Mouse (Mus musculus) MEL (cell line): ENCODE results near the gene Arl14. TPM values are rescaled to one million over a fixed set of nuclear protein-coding genes. Genes with fewer than 3 reads are reported as not detected.

Source experiments
- DNase-seq: peaks from one replicate; pipeline ENCODE4 v3.0.0; 2011; ENCODE audit warnings: low read depth, low spot score
- H3K27ac ChIP-seq: 2 replicates; pipeline ENCODE4 v1.5.1; 2012; ENCODE audit warnings: low read depth, mild to moderate bottlenecking, control low read depth, low read length, moderate library complexity; ENCODE audit not compliant: control insufficient read depth
- H3K27me3 ChIP-seq, 2 experiments: fragments of 150-350 bp in 1 of 2; sonication (generic) in 1 of 2; 2 replicates each; pipeline ENCODE4 v1.6.1; 2012; ENCODE audit warnings: low read length in 2 of 2, mild to moderate bottlenecking in 2 of 2, improper control_type of control experiment in 1 of 2, moderate library complexity in 1 of 2; ENCODE audit not compliant: insufficient read depth in 2 of 2, control insufficient read depth in 1 of 2
- H3K36me3 ChIP-seq, 2 experiments: 2 replicates each; pipeline ENCODE4 v1.6.1; 2012 to 2014; ENCODE audit warnings: low read length in 2 of 2, improper control_type of control experiment in 1 of 2, inconsistent platforms in 1 of 2, mild to moderate bottlenecking in 1 of 2; ENCODE audit not compliant: insufficient read depth in 2 of 2, control insufficient read depth in 1 of 2
- H3K4me1 ChIP-seq, 2 experiments: fragments of 150-350 bp in 1 of 2; sonication (generic) in 1 of 2; 2 replicates each; pipeline ENCODE4 v1.6.1; 2012; ENCODE audit warnings: low read length in 2 of 2, improper control_type of control experiment in 1 of 2, mild to moderate bottlenecking in 1 of 2; ENCODE audit not compliant: insufficient read depth in 2 of 2, control insufficient read depth in 1 of 2
- H3K4me3 ChIP-seq, 2 experiments: fragments of 150-350 bp in 1 of 2; sonication (generic) in 1 of 2; 2 replicates each; pipeline ENCODE4 v1.5.1; 2012; ENCODE audit warnings: low read depth in 2 of 2, low read length in 2 of 2, mild to moderate bottlenecking in 2 of 2, moderate library complexity in 2 of 2, control low read depth in 1 of 2, improper control_type of control experiment in 1 of 2; ENCODE audit not compliant: control insufficient read depth in 1 of 2, insufficient read depth in 1 of 2
- H3K79me2 ChIP-seq: 2 replicates; pipeline ENCODE4 v1.6.1; 2012; ENCODE audit warnings: mild to moderate bottlenecking, low read length, moderate library complexity; ENCODE audit not compliant: control insufficient read depth, poor library complexity, insufficient read depth
- H3K9ac ChIP-seq: 2 replicates; pipeline ENCODE4 v1.6.1; 2012; ENCODE audit warnings: low read depth, mild to moderate bottlenecking, control low read depth, low read length, moderate library complexity; ENCODE audit not compliant: control insufficient read depth, poor library complexity, severe bottlenecking
- H3K9me3 ChIP-seq: fragments of 150-350 bp; sonication (generic); replicated peaks from 2 replicates; pipeline ENCODE4 v1.6.1; 2012; ENCODE audit warnings: mild to moderate bottlenecking, low read length, improper control_type of control experiment, moderate library complexity; ENCODE audit not compliant: insufficient read depth
- BHLHE40 ChIP-seq: IDR thresholded peaks from 2 replicates; pipeline ENCODE4 v1.6.1; 2012; ENCODE audit warnings: low read depth, mild to moderate bottlenecking, inconsistent platforms, low read length, improper control_type of control experiment, borderline replicate concordance
- CHD1 ChIP-seq: IDR thresholded peaks from 2 replicates; pipeline ENCODE4 v1.6.1; 2012; ENCODE audit warnings: low read depth, mild to moderate bottlenecking, inconsistent platforms, low read length, improper control_type of control experiment
- EP300 ChIP-seq, 2 experiments: IDR thresholded peaks; 2 replicates each; pipeline ENCODE4 v1.6.1; 2011; ENCODE audit warnings: improper control_type of control experiment in 2 of 2, low read length in 2 of 2, low read depth in 1 of 2, mild to moderate bottlenecking in 1 of 2
- GATA1 ChIP-seq: IDR thresholded peaks from 2 replicates; pipeline ENCODE4 v1.6.1; 2011; ENCODE audit warnings: low read depth, low read length, improper control_type of control experiment
- JUND ChIP-seq: IDR thresholded peaks from 2 replicates; pipeline ENCODE4 v1.6.1; 2011; ENCODE audit warnings: low read depth, mild to moderate bottlenecking, improper control_type of control experiment, low read length
- MAX ChIP-seq: IDR thresholded peaks from 2 replicates; pipeline ENCODE4 v1.6.1; 2011; ENCODE audit warnings: low read length, improper control_type of control experiment
- MXI1 ChIP-seq: IDR thresholded peaks from 2 replicates; pipeline ENCODE4 v1.6.1; 2011; ENCODE audit warnings: mild to moderate bottlenecking, low read depth, low read length, improper control_type of control experiment
- MYC ChIP-seq: IDR thresholded peaks from 2 replicates; pipeline ENCODE4 v1.6.1; 2011; ENCODE audit warnings: low read depth, mild to moderate bottlenecking, low read length, improper control_type of control experiment, moderate library complexity
- POLR2A ChIP-seq, 2 experiments: IDR thresholded peaks; 2 replicates each; pipeline ENCODE4 v1.6.1; 2011 to 2012; ENCODE audit warnings: low read length in 2 of 2, mild to moderate bottlenecking in 2 of 2, control low read depth in 1 of 2, improper control_type of control experiment in 1 of 2, low read depth in 1 of 2, moderate library complexity in 1 of 2; ENCODE audit not compliant: control insufficient read depth in 1 of 2, insufficient read depth in 1 of 2, poor library complexity in 1 of 2
- POLR2AphosphoS2 ChIP-seq: IDR thresholded peaks from 2 replicates; pipeline ENCODE4 v1.6.1; 2011; ENCODE audit warnings: low read length, improper control_type of control experiment
- POLR2AphosphoS5 ChIP-seq: IDR thresholded peaks from 2 replicates; pipeline ENCODE4 v1.6.1; 2012; ENCODE audit warnings: low read depth, borderline replicate concordance, mild to moderate bottlenecking, inconsistent platforms, low read length, moderate library complexity, mixed read lengths
- RAD21 ChIP-seq: IDR thresholded peaks from 2 replicates; pipeline ENCODE4 v1.6.1; 2011; ENCODE audit warnings: mild to moderate bottlenecking, low read depth, low read length, improper control_type of control experiment
- RCOR1 ChIP-seq: IDR thresholded peaks from 2 replicates; pipeline ENCODE4 v1.6.1; 2012; ENCODE audit warnings: low read depth, mild to moderate bottlenecking, inconsistent platforms, low read length, improper control_type of control experiment
- SIN3A ChIP-seq: IDR thresholded peaks from 2 replicates; pipeline ENCODE4 v1.6.1; 2012; ENCODE audit warnings: low read length, improper control_type of control experiment, inconsistent platforms
- TBP ChIP-seq: IDR thresholded peaks from 2 replicates; pipeline ENCODE4 v1.8.0; 2011; ENCODE audit warnings: low read depth, low read length, improper control_type of control experiment
- USF2 ChIP-seq, 2 experiments: IDR thresholded peaks; 2 replicates each; pipeline ENCODE4 v1.6.1; 2011 to 2012; ENCODE audit warnings: improper control_type of control experiment in 2 of 2, low read length in 2 of 2, borderline replicate concordance in 1 of 2, inconsistent platforms in 1 of 2, low read depth in 1 of 2, mild to moderate bottlenecking in 1 of 2; ENCODE audit not compliant: insufficient read depth in 1 of 2
- ZKSCAN1 ChIP-seq: IDR thresholded peaks from 2 replicates; pipeline ENCODE4 v1.6.1; 2012; ENCODE audit warnings: low read depth, mild to moderate bottlenecking, inconsistent platforms, low read length, improper control_type of control experiment, moderate library complexity
- ZNF384 ChIP-seq: IDR thresholded peaks from 2 replicates; pipeline ENCODE4 v1.6.1; 2012; ENCODE audit warnings: low read depth, mild to moderate bottlenecking, inconsistent platforms, low read length, improper control_type of control experiment
- polyA plus RNA-seq, 2 experiments: library from polyadenylated mRNA; stranded (reverse) in 1 of 2; unstranded in 1 of 2; fragments of >175 nt in 1 of 2; fragments of >200 nt in 1 of 2; gene quantifications; 2 replicates each; pipeline versions ENCODE4 v1.2.1 to v1.2.4; 2012; ENCODE audit warnings: low replicate concordance in 2 of 2, low read depth in 1 of 2; ENCODE audit not compliant: insufficient read length in 2 of 2, insufficient read depth in 1 of 2, missing spikeins in 1 of 2
- total RNA-seq: library from RNA; depleted of rRNA; stranded (reverse); fragments of 300-350 nt; gene quantifications from 2 replicates; pipeline ENCODE4 v1.2.3, GENCODE M21; 2012

Arl14 gene
- total and polyA plus RNA-seq, 3 experiments: not detected

- H3K79me2 ChIP-seq: no peaks in the 10 kb centered on the region
- H3K4me1 ChIP-seq: no peaks in the 10 kb centered on the region
These were observed 27.7 kb upstream of the Arl14 start for GRCm38 (mm10) chr3:69194496-69194895.

GRCm38 (mm10) chr3:69195251-69195650, 27.0 kb upstream of the Arl14 start:
- no peaks in the 10 kb centered on the region for H3K4me1 ChIP-seq
- DNase-seq: no peak
- no peak overlapping the region for H3K27ac ChIP-seq
- H3K27me3 ChIP-seq: no peaks in the 10 kb centered on the region; a peak in 1 of 4 replicates
- H3K36me3 ChIP-seq: no peaks in the 10 kb centered on the region
- no peak overlapping the region for H3K9ac ChIP-seq
- TF ChIP-seq RAD21 (no peak), EP300 (IDR thresholded peaks at IDR 0.05; ENCODE audit: low read depth in 1 of 2, low read length in 2 of 2) (no peak), GATA1 (no peak)
- H3K9me3 ChIP-seq: no peaks in the 10 kb centered on the region
- H3K79me2 ChIP-seq: no peaks in the 10 kb centered on the region
- H3K4me3 ChIP-seq: no peak overlapping the region

More at GRCm38 (mm10) chr3:69194496-69194895, 27.7 kb upstream of the Arl14 start:
- no peak overlapping the region for H3K9ac ChIP-seq
- H3K36me3 ChIP-seq: no peaks in the 10 kb centered on the region
- no peak for DNase-seq
- no peaks in the 10 kb centered on the region; a peak in 1 of 4 replicates for H3K27me3 ChIP-seq
- no peak overlapping the region for H3K4me3 ChIP-seq
- H3K9me3 ChIP-seq: no peaks in the 10 kb centered on the region
- no peak for TF ChIP-seq MXI1
- no peak for TF ChIP-seq RCOR1
- no peak for TF ChIP-seq MAX
- TF ChIP-seq BHLHE40: no peak
- TF ChIP-seq CHD1: no peak
- no peak for TF ChIP-seq JUND
- no peak for TF ChIP-seq POLR2AphosphoS5
- TF ChIP-seq ZNF384: no peak
- TF ChIP-seq POLR2A (IDR thresholded peaks at IDR 0.05; ENCODE audit: control insufficient read depth in 1 of 2, insufficient read depth in 1 of 2, low read depth in 1 of 2, low read length in 2 of 2, poor library complexity in 1 of 2): no peak
- TF ChIP-seq SIN3A: no peak
- TF ChIP-seq MYC: no peak
- TF ChIP-seq ZKSCAN1: no peak
- TF ChIP-seq EP300 (IDR thresholded peaks at IDR 0.05; ENCODE audit: low read depth in 1 of 2, low read length in 2 of 2): no peak
- no peak for TF ChIP-seq TBP
- TF ChIP-seq USF2 (IDR thresholded peaks at IDR 0.05; ENCODE audit: borderline replicate concordance in 1 of 2, insufficient read depth in 1 of 2, low read depth in 1 of 2, low read length in 2 of 2): no peak
- TF ChIP-seq POLR2AphosphoS2: no peak
- H3K27ac ChIP-seq: no peak overlapping the region
